Mouse (Mus musculus): ENCODE results near the gene Tspan18. TPM values are rescaled to one million over a fixed set of nuclear protein-coding genes. Genes with fewer than 3 reads are reported as not detected.
A peak's percentile ranks its signal among the peaks of the same experiment; 100 is the strongest.

Gene Tspan18
- polyA plus RNA-seq, 1 experiment from 2014 or later = 16.9 TPM

GRCm38 (mm10) chr2:93333241-93333816 is 976 bp downstream of the Tspan18 start:
- H3K27ac ChIP-seq (replicated peaks) = peak overlapping the region; percentile 68
- H3K36me3 ChIP-seq = no peaks in the 10 kb centered on the region
- under 1% methylated on average over 29 of the region's 29 CpGs for WGBS
- H3K9me3 ChIP-seq = no peaks in the 10 kb centered on the region
- H3K9ac ChIP-seq (replicated peaks) = peak overlapping the region; percentile 78
- peak; percentile 78 for ATAC-seq (replicated peaks)
- peak overlapping the region; percentile 89 for H3K4me2 ChIP-seq (replicated peaks)
- no peaks in the 10 kb centered on the region for H3K27me3 ChIP-seq
- H3K4me1 ChIP-seq = peaks cover 41% of the 10 kb centered on the region
- peak overlapping the region; percentile 74 for H3K4me3 ChIP-seq

- Histone ChIP-seq H3K4me2 (replicated peaks) (peak overlapping the region; percentile 89), H3K27ac (replicated peaks) (no peak overlapping the region), H3K4me1 (peaks cover 51% of the 10 kb centered on the region), H3K9ac (replicated peaks) (no peak overlapping the region), H3K27me3 (no peaks in the 10 kb centered on the region), H3K36me3 (no peaks in the 10 kb centered on the region), H3K4me3 (peak overlapping the region; percentile 74; the same call in 1 of the 2 replicates), H3K9me3 (no peaks in the 10 kb centered on the region)
- WGBS = 65% methylated on average over 4 of the region's 4 CpGs
- ATAC-seq (replicated peaks) = no peak
These were observed 2.0 kb downstream of the Tspan18 start for GRCm38 (mm10) chr2:93332277-93332676.

- H3K27ac ChIP-seq (replicated peaks) = 0 out of 2 replicates have a peak overlapping the region, but pooled peaks have one; percentile 46
- no peaks in the 10 kb centered on the region for H3K27me3 ChIP-seq
- 75% methylated on average over 6 of the region's 6 CpGs for WGBS
- H3K4me1 ChIP-seq = peaks cover 57% of the 10 kb centered on the region
- H3K36me3 ChIP-seq = no peaks in the 10 kb centered on the region
- 0 out of 2 replicates have a peak overlapping the region, but pooled peaks have one; percentile 89 for H3K4me2 ChIP-seq (replicated peaks)
- H3K9ac ChIP-seq (replicated peaks) = no peak overlapping the region
- H3K9me3 ChIP-seq = no peaks in the 10 kb centered on the region
- no peak for ATAC-seq (replicated peaks)
- H3K4me3 ChIP-seq = no peak overlapping the region
These were observed 3.2 kb downstream of the Tspan18 start for GRCm38 (mm10) chr2:93331121-93331520.

- H3K4me1 ChIP-seq = peaks cover 51% of the 10 kb centered on the region
- ATAC-seq (replicated peaks) = no peak
- no peak overlapping the region for H3K27ac ChIP-seq (replicated peaks)
These were observed 5.2 kb downstream of the Tspan18 start for GRCm38 (mm10) chr2:93329120-93329519.

GRCm38 (mm10) chr2:93327915-93328555 is 6.3 kb downstream of the Tspan18 start:
- Histone ChIP-seq H3K4me2 (replicated peaks) (peak overlapping the region; percentile 12; the same call in 1 of the 2 replicates), H3K36me3 (no peaks in the 10 kb centered on the region), H3K4me3 (no peak overlapping the region), H3K9ac (replicated peaks) (no peak overlapping the region), H3K27ac (replicated peaks) (peak overlapping the region; percentile 52), H3K27me3 (no peaks in the 10 kb centered on the region), H3K9me3 (no peaks in the 10 kb centered on the region), H3K4me1 (peaks cover 50% of the 10 kb centered on the region)
- ATAC-seq (replicated peaks) = peak; percentile 46; the same call in 1 of the 2 replicates
- 60% methylated on average over 7 of the region's 7 CpGs for WGBS

More at GRCm38 (mm10) chr2:93329120-93329519, 5.2 kb downstream of the Tspan18 start:
- WGBS = 83% methylated on average over 4 of the region's 4 CpGs
- Histone ChIP-seq H3K27me3 (no peaks in the 10 kb centered on the region), H3K9ac (replicated peaks) (no peak overlapping the region), H3K9me3 (no peaks in the 10 kb centered on the region), H3K4me2 (replicated peaks) (no peak overlapping the region), H3K4me3 (no peak overlapping the region), H3K36me3 (no peaks in the 10 kb centered on the region)

- H3K36me3 ChIP-seq = no peaks in the 10 kb centered on the region
- H3K4me3 ChIP-seq = no peak overlapping the region
- H3K9me3 ChIP-seq = no peaks in the 10 kb centered on the region
- ATAC-seq (replicated peaks) = no peak
- H3K4me2 ChIP-seq (replicated peaks) = no peak overlapping the region
- peaks cover 34% of the 10 kb centered on the region for H3K4me1 ChIP-seq
- H3K9ac ChIP-seq (replicated peaks) = no peak overlapping the region
- H3K27ac ChIP-seq (replicated peaks) = no peak overlapping the region
- WGBS = 58% methylated on average over 7 of the region's 7 CpGs
- H3K27me3 ChIP-seq = no peaks in the 10 kb centered on the region
These were observed 9.6 kb downstream of the Tspan18 start for GRCm38 (mm10) chr2:93324681-93325080.

- no peak overlapping the region for H3K9ac ChIP-seq (replicated peaks)
- H3K36me3 ChIP-seq = no peaks in the 10 kb centered on the region
- peaks cover 18% of the 10 kb centered on the region for H3K4me1 ChIP-seq
- WGBS = 78% methylated on average over 8 of the region's 8 CpGs
- peak overlapping the region; percentile 64 for H3K27ac ChIP-seq (replicated peaks)
- H3K9me3 ChIP-seq = no peaks in the 10 kb centered on the region
- H3K4me2 ChIP-seq (replicated peaks) = no peak overlapping the region
- no peak overlapping the region for H3K4me3 ChIP-seq
- H3K27me3 ChIP-seq = no peaks in the 10 kb centered on the region
- ATAC-seq (replicated peaks) = no peak
These were observed 12.4 kb downstream of the Tspan18 start for GRCm38 (mm10) chr2:93321946-93322345.

GRCm38 (mm10) chr2:93320267-93320666 is 14.0 kb downstream of the Tspan18 start:
- H3K4me1 ChIP-seq = peaks cover 18% of the 10 kb centered on the region
- WGBS = 81% methylated on average over 5 of the region's 5 CpGs
- no peak overlapping the region for H3K4me2 ChIP-seq (replicated peaks)
- no peak overlapping the region for H3K27ac ChIP-seq (replicated peaks)
- H3K9ac ChIP-seq (replicated peaks) = no peak overlapping the region
- H3K9me3 ChIP-seq = no peaks in the 10 kb centered on the region
- no peak for ATAC-seq (replicated peaks)
- no peak overlapping the region for H3K4me3 ChIP-seq
- no peaks in the 10 kb centered on the region for H3K27me3 ChIP-seq
- no peaks in the 10 kb centered on the region for H3K36me3 ChIP-seq

GRCm38 (mm10) chr2:93319598-93319997 is 14.7 kb downstream of the Tspan18 start:
- WGBS = 56% methylated on average over 7 of the region's 7 CpGs
- Histone ChIP-seq H3K4me1 (peaks cover 18% of the 10 kb centered on the region), H3K36me3 (no peaks in the 10 kb centered on the region), H3K4me2 (replicated peaks) (no peak overlapping the region), H3K9me3 (no peaks in the 10 kb centered on the region), H3K4me3 (no peak overlapping the region), H3K27me3 (no peaks in the 10 kb centered on the region), H3K9ac (replicated peaks) (no peak overlapping the region), H3K27ac (replicated peaks) (no peak overlapping the region)
- no peak for ATAC-seq (replicated peaks)

GRCm38 (mm10) chr2:93318781-93319349 is 15.4 kb downstream of the Tspan18 start:
- H3K4me1 ChIP-seq = peaks cover 23% of the 10 kb centered on the region
- no peaks in the 10 kb centered on the region for H3K27me3 ChIP-seq
- no peaks in the 10 kb centered on the region for H3K36me3 ChIP-seq
- H3K4me2 ChIP-seq (replicated peaks) = no peak overlapping the region
- H3K4me3 ChIP-seq = no peak overlapping the region
- no peaks in the 10 kb centered on the region for H3K9me3 ChIP-seq
- 87% methylated on average over 21 of the region's 21 CpGs for WGBS
- H3K9ac ChIP-seq (replicated peaks) = no peak overlapping the region
- H3K27ac ChIP-seq (replicated peaks) = no peak overlapping the region
- no peak for ATAC-seq (replicated peaks)

- Histone ChIP-seq H3K9ac (replicated peaks) (no peak overlapping the region), H3K27ac (replicated peaks) (0 out of 2 replicates have a peak overlapping the region, but pooled peaks have one; percentile 11), H3K4me1 (peaks cover 19% of the 10 kb centered on the region), H3K36me3 (no peaks in the 10 kb centered on the region), H3K9me3 (no peaks in the 10 kb centered on the region), H3K4me3 (no peak overlapping the region), H3K4me2 (replicated peaks) (no peak overlapping the region), H3K27me3 (no peaks in the 10 kb centered on the region)
- whole genome bisulfite sequencing = 47% methylated on average over 15 of the region's 15 CpGs
- no peak for ATAC-seq (replicated peaks)
These were observed 20.3 kb downstream of the Tspan18 start for GRCm38 (mm10) chr2:93313768-93314632.

GRCm38 (mm10) chr2:93312458-93312857 is 21.8 kb downstream of the Tspan18 start:
- no peak for ATAC-seq (replicated peaks)
- Histone ChIP-seq H3K9me3 (no peaks in the 10 kb centered on the region), H3K4me3 (no peak overlapping the region), H3K36me3 (no peaks in the 10 kb centered on the region), H3K4me1 (peaks cover 16% of the 10 kb centered on the region), H3K9ac (replicated peaks) (no peak overlapping the region), H3K27ac (replicated peaks) (no peak overlapping the region), H3K27me3 (no peaks in the 10 kb centered on the region), H3K4me2 (replicated peaks) (no peak overlapping the region)
- WGBS = 91% methylated on average over 3 of the region's 3 CpGs
